Mouse (Mus musculus) kidney, embryonic 16.5 days (tissue): ENCODE measurements around the gene Idh3b. TPM values are rescaled to one million over a fixed set of nuclear protein-coding genes. Genes with fewer than 3 reads are reported as not detected.

Source experiments
- ATAC-seq: fragments of 200-750 bp; cut with Nextera tagmentation; 2 replicates; pipeline ENCODE4 v1.8.0; 2017; ENCODE audit warnings: moderate TSS enrichment; ENCODE audit not compliant: low FRiP score, low TSS enrichment
- H3K27ac ChIP-seq: fragments of 300-500 bp; sonication (generic); 2 replicates; pipeline ENCODE4 v1.5.1; 2014; ENCODE audit warnings: low read length
- H3K27me3 ChIP-seq: fragments of 300-500 bp; sonication (generic); 2 replicates; pipeline ENCODE4 v1.6.1; 2014; ENCODE audit warnings: low read length, control low read depth, mixed read lengths; ENCODE audit not compliant: insufficient read depth
- H3K36me3 ChIP-seq: fragments of 300-500 bp; sonication (generic); 2 replicates; pipeline ENCODE4 v1.6.1; 2014; ENCODE audit warnings: low read length, control low read depth, mixed read lengths; ENCODE audit not compliant: insufficient read depth
- H3K4me1 ChIP-seq: fragments of 300-500 bp; sonication (generic); 2 replicates; pipeline ENCODE4 v1.6.1; 2014; ENCODE audit warnings: low read length, control low read depth, mixed read lengths; ENCODE audit not compliant: insufficient read depth
- H3K4me2 ChIP-seq: fragments of 300-500 bp; sonication (generic); replicated peaks from 2 replicates; pipeline ENCODE4 v1.6.1; 2014; ENCODE audit warnings: low read depth, low read length
- H3K4me3 ChIP-seq: fragments of 300-500 bp; sonication (generic); 2 replicates; pipeline ENCODE4 v1.5.1; 2014; ENCODE audit warnings: mild to moderate bottlenecking, low read length
- H3K9ac ChIP-seq: fragments of 300-500 bp; sonication (generic); replicated peaks from 2 replicates; pipeline ENCODE4 v1.6.1; 2014; ENCODE audit warnings: low read length
- H3K9me3 ChIP-seq: fragments of 300-500 bp; sonication (generic); 2 replicates; pipeline ENCODE4 v1.6.1; 2016; ENCODE audit warnings: low read length, control low read depth
- WGBS: fragments of 180-500 bp; shearing (Covaris S2); extraction: QIAGEN DNeasy Blood & Tissue Kit; methylation state at CpG from one replicate; pipeline ENCODE4 v1.1.7; 2014; 5-methylcytosine and 5-hydroxymethylcytosine counted together
- polyA plus RNA-seq: library from polyadenylated mRNA; unstranded; fragments of >200 nt; fragmentation: Nextera tagmentation; extraction: Ambion mirVana; gene quantifications from 2 replicates; pipeline ENCODE4 v1.2.1, GENCODE M21; 2015

Gene Idh3b
- polyA plus RNA-seq, 1 experiment from 2014 or later: 246 TPM

DNA sequence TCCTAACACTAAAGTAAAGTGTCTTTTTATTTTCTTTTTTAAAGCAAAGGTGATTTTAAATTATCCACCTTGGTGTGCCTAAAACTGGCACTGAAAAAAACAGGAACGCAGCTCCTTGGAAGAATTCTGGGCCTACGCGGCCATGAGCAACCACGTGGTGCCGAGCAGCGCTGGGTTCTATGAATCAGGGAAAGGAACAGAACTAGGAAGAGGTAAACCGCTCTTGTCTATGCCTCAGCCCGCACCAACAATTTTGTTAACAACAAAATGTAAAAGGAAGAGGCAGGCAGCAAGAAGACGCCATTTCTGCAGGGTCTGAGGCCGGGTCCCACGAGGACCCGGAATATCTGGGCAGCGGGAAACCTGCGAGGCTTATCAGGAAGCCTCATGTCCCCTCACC lies 10.6 kb downstream of the Idh3b start:
- no peak; the same call in none of the 2 replicates for ATAC-seq
- 1% methylated on average over 14 of the region's 14 CpGs for WGBS

DNA sequence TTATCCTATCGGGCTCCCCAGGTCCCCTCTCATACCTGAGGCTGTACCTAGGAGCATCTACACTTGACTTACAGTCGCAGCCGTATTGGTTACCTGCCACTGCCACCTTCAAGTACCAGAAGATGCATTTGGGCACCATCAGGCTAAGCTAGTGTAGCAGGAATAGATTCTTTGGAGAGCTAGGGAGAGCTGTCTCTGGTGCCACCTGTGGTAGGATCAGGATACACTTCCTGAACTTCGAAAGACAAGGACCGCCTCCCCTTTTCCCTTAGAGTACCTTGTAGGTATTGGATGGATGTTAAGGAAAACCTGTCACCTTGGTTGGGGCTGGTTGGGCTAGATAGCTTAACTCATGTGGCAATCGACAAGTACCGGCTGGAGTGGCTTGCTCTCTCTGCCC lies 16.3 kb downstream of the Idh3b start:
- WGBS: 63% methylated on average over 7 of the region's 7 CpGs
- H3K4me3 ChIP-seq: no peak overlapping the region
- ATAC-seq: no peak
- no peak overlapping the region for H3K27ac ChIP-seq
- peaks cover 3% of the 10 kb centered on the region; the same call in 1 of the 2 replicates for H3K4me1 ChIP-seq
- H3K27me3 ChIP-seq: no peaks in the 10 kb centered on the region
- no peaks in the 10 kb centered on the region for H3K9me3 ChIP-seq
- no peak overlapping the region for H3K9ac ChIP-seq
- H3K36me3 ChIP-seq: no peaks in the 10 kb centered on the region
- no peak overlapping the region for H3K4me2 ChIP-seq

More for the DNA sequence above, 10.6 kb downstream of the Idh3b start:
- Histone ChIP-seq H3K4me2 (peak overlapping the region; percentile 59), H3K9ac (peak overlapping the region; percentile 86), H3K36me3 (peaks cover 34% of the 10 kb centered on the region), H3K27me3 (no peaks in the 10 kb centered on the region), H3K27ac (peak overlapping the region; percentile 78; the same call in 1 of the 2 replicates), H3K9me3 (no peaks in the 10 kb centered on the region), H3K4me3 (peak overlapping the region; percentile 90), H3K4me1 (peaks cover 28% of the 10 kb centered on the region)

DNA sequence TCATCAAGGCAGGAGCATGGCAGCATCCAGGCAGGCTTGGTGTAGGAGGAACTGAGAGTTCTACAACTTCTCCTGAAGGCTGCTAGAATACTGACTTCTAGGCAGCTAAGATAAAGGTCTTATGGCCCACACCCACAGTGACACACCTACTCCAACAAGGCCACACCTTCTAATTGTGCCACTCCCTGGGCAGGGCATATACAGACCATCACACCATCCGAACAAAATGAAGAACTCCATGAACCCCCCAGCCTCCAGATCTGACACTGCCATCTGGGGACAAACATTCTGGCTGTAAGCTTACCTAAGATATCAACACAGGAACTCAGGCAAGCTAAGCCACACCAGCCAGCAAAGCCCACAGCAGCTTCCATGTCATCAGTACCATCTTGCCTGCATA lies 18.8 kb downstream of the Idh3b start:
- Histone ChIP-seq H3K4me1 (no peaks in the 10 kb centered on the region), H3K9me3 (no peaks in the 10 kb centered on the region), H3K27me3 (no peaks in the 10 kb centered on the region), H3K27ac (no peak overlapping the region), H3K4me2 (no peak overlapping the region), H3K36me3 (no peaks in the 10 kb centered on the region), H3K9ac (no peak overlapping the region), H3K4me3 (no peak overlapping the region)
- WGBS: 82% methylated on average over 1 of the region's 1 CpGs
- no peak for ATAC-seq

DNA sequence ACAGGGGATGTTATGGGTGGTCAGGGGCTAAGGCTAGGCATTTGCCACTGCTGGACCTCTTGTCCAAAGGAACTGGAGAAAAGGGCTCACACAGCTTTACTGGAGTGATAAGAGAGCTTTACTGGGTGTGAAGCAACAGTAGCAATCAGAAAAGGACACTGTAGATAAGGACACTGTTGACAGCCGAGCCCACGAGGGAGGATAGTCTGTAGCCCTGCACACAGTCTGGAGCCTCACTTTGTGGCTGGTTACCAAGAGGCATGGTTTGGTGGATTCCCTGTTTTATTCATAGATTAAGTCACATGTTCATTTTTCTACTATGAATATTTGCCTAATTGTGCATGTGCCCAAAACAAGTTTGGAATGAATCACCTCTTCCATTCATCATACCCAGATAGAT lies 21.9 kb downstream of the Idh3b start:
- no peak overlapping the region for H3K27ac ChIP-seq
- 73% methylated on average over 2 of the region's 2 CpGs for WGBS
- H3K9me3 ChIP-seq: no peaks in the 10 kb centered on the region
- H3K4me3 ChIP-seq: no peak overlapping the region
- H3K27me3 ChIP-seq: no peaks in the 10 kb centered on the region
- no peaks in the 10 kb centered on the region for H3K4me1 ChIP-seq
- no peaks in the 10 kb centered on the region for H3K36me3 ChIP-seq
- no peak overlapping the region for H3K4me2 ChIP-seq
- H3K9ac ChIP-seq: no peak overlapping the region
- ATAC-seq: no peak

DNA sequence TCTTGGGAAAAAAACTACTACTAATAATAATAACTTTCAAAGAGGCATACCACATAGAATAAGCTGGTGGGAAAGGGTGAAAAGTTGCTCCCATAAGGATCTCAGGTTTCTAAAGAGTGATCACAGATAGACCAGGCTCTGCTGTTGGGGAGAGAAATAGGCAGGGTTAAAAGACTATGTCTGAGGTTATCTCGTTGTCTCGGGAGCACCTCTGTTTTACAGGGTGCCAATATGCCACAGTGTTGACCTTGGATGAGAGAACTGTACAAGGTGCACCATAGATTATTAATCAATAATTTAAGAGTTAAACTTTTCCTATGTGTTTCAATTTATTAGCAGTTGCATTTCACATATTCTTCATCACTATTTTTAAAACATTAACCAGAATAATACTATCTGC lies 22.4 kb downstream of the Idh3b start:
- H3K9me3 ChIP-seq: no peaks in the 10 kb centered on the region
- H3K4me1 ChIP-seq: no peaks in the 10 kb centered on the region
- no peak for ATAC-seq
- no peaks in the 10 kb centered on the region for H3K36me3 ChIP-seq
- H3K4me2 ChIP-seq: no peak overlapping the region
- H3K27ac ChIP-seq: no peak overlapping the region
- 80% methylated on average over 2 of the region's 2 CpGs for WGBS
- no peak overlapping the region for H3K4me3 ChIP-seq
- no peaks in the 10 kb centered on the region for H3K27me3 ChIP-seq
- H3K9ac ChIP-seq: no peak overlapping the region

DNA sequence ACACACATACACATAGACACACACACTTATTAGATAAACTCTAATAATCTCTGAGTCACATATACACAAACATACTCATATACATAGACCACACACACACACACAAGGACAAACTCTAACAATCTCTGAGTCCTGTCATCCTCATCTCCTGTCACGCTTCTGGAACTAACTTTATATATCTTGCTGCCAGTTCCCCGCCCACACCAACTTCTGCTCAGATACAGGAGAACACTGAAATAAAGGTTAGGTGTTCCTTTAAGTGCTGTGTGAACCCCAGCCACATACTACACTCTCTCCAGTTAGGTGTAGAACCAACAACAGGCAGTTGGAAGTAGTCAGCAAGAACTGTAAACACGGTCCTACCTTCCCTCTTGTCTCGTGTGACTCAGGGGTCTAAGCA lies 23.5 kb downstream of the Idh3b start:
- Histone ChIP-seq H3K27ac (no peak overlapping the region), H3K9me3 (no peaks in the 10 kb centered on the region), H3K4me3 (no peak overlapping the region), H3K27me3 (no peaks in the 10 kb centered on the region), H3K36me3 (no peaks in the 10 kb centered on the region), H3K9ac (no peak overlapping the region), H3K4me2 (no peak overlapping the region), H3K4me1 (no peaks in the 10 kb centered on the region)
- 69% methylated on average over 4 of the region's 4 CpGs for WGBS
- no peak for ATAC-seq

DNA sequence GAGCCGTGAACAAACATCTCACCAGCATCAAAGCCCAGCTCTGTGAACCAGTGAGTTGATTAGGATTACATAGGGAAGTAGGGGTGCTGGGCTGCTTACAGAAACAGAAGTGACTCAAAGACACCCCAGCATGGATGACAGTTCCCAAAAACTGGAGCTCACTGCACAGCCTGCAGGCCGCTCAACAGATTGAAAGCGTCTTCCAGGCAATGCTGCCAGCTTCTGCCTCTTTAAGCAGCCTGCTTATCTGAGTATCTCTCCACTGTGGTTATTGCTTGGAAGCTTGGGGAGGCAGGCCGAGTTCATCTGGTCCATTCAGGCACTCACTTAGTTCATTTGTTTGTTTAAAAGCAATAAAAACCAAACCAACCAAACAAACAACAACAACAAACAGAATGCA lies 27.6 kb downstream of the Idh3b start:
- Histone ChIP-seq H3K9me3 (no peaks in the 10 kb centered on the region), H3K27ac (no peak overlapping the region), H3K27me3 (no peaks in the 10 kb centered on the region), H3K36me3 (no peaks in the 10 kb centered on the region), H3K4me1 (no peaks in the 10 kb centered on the region), H3K4me3 (no peak overlapping the region), H3K4me2 (no peak overlapping the region), H3K9ac (no peak overlapping the region)
- WGBS: 75% methylated on average over 4 of the region's 4 CpGs
- no peak for ATAC-seq

DNA sequence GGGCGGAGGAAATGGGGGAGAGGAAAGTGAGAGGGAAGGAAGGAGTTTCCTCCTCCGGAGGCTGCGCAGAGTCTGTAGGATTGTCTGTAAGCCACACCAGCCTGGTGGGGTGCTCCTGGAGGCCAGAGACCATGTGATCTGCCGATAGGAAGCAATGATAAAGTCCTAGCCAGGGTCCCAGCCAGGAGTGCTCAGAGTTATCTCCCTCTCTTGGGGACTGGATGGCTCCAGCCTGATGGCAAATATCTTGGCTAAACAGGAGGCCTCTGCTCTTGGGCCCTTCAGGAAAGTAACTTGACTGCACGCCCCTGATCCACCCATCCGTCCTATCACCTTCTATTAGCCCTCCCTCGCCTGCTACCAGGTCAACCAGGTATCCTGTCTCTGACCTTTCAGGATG lies 36.1 kb downstream of the Idh3b start:
- no peaks in the 10 kb centered on the region for H3K27me3 ChIP-seq
- H3K9ac ChIP-seq: no peak overlapping the region
- H3K4me1 ChIP-seq: no peaks in the 10 kb centered on the region
- ATAC-seq: no peak
- H3K27ac ChIP-seq: no peak overlapping the region
- H3K36me3 ChIP-seq: no peaks in the 10 kb centered on the region
- H3K4me2 ChIP-seq: no peak overlapping the region
- WGBS: 58% methylated on average over 7 of the region's 7 CpGs
- H3K4me3 ChIP-seq: no peak overlapping the region
- no peaks in the 10 kb centered on the region for H3K9me3 ChIP-seq

DNA sequence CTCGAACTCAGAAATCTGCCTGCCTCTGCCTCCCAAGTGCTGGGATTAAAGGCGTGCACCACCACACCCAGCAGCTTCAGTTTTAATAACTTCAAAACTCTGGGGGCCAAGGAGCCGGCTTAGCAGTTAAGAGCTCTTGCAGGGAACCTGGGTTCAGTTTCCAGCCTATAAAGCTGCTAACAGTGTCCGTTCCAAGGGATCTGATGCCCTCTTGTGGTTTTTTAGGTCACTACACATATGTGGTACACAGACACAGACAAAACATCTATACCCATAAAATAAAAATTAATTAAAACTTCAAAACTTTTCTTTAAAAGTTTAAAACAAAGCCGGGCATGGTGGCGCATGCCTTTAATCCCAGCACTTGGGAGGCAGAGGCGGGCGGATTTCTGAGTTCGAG lies 37.4 kb downstream of the Idh3b start:
- no peak overlapping the region for H3K27ac ChIP-seq
- no peak overlapping the region for H3K9ac ChIP-seq
- H3K4me2 ChIP-seq: no peak overlapping the region
- H3K27me3 ChIP-seq: no peaks in the 10 kb centered on the region
- ATAC-seq: no peak
- H3K36me3 ChIP-seq: no peaks in the 10 kb centered on the region
- WGBS: 50% methylated on average over 9 of the region's 9 CpGs
- H3K4me1 ChIP-seq: no peaks in the 10 kb centered on the region
- no peak overlapping the region for H3K4me3 ChIP-seq
- no peaks in the 10 kb centered on the region for H3K9me3 ChIP-seq
